10 mouse cellular contexts compared by ENCODE assay signal in genomic region chr2:74451578-74451977, GRCm38 (mm10).
DNase-seq lines count a peak whose midpoint lies in the region; ATAC-seq lines count a peak whose summit lies in the region.
"Had no signal": no experiment of that assay in that cellular context is flagged by ENCODE, and none has a peak within 500 bp of the region (broad histone marks: within the 10 kb centered on the region; RNA-seq: fewer than 3 reads in every experiment).

No protein-coding gene starts in this region.

- peak; percentile 75 for DNase-seq in embryo, embryonic 10 days (ENCODE audit: low spot score)
- peak; percentile 67 for DNase-seq in embryonic facial prominence, embryonic 10.5 days (ENCODE audit: low spot score)
- DNase-seq in lung, postnatal 25 days (ENCODE audit: low spot score), result peak; percentile 37
- peak; percentile 3 for DNase-seq in yolk sac, embryonic 10.5 days (ENCODE audit: low spot score)
- no peak for DNase-seq in adrenal gland, adult (ENCODE audit: inconsistent age in 2 of 2, low spot score in 1 of 2)
- no peak for DNase-seq in frontal cortex, postnatal 10 days (ENCODE audit: low spot score in 2 of 2)

- no peaks in the 10 kb centered on the region for H3K9me3 ChIP-seq in embryonic facial prominence, embryonic 10.5 days
- H3K9me3 ChIP-seq in hindbrain, embryonic 15.5 days, result no peaks in the 10 kb centered on the region

- no peaks in the 10 kb centered on the region; the same call in 1 of the 2 replicates for H3K27me3 ChIP-seq in embryonic facial prominence, embryonic 10.5 days (replicated peaks; ENCODE audit: low read depth, poor library complexity, severe bottlenecking)
- H3K27me3 ChIP-seq in hindbrain, embryonic 15.5 days, result no peaks in the 10 kb centered on the region

- no peak overlapping the region for H3K4me3 ChIP-seq in embryonic facial prominence, embryonic 10.5 days
- no peak overlapping the region for H3K4me3 ChIP-seq in hindbrain, embryonic 15.5 days
- H3K4me3 ChIP-seq: heart, adult 2 months; myocyte had no signal

- peak overlapping the region; percentile 41 for H3K4me2 ChIP-seq in hindbrain, embryonic 15.5 days

- no peak overlapping the region; the same call in 1 of the 2 replicates for H3K27ac ChIP-seq in embryonic facial prominence, embryonic 10.5 days (replicated peaks)
- H3K27ac ChIP-seq in hindbrain, embryonic 15.5 days (replicated peaks), result peak overlapping the region; percentile 62
- H3K27ac ChIP-seq: heart, adult 2 months had no signal

- peaks cover 21% of the 10 kb centered on the region for H3K4me1 ChIP-seq in embryonic facial prominence, embryonic 10.5 days
- peaks cover 26% of the 10 kb centered on the region for H3K4me1 ChIP-seq in hindbrain, embryonic 15.5 days (replicated peaks)

- WGBS in embryonic facial prominence, embryonic 10.5 days, result 26% methylated on average over 6 of the region's 6 CpGs
- 21% methylated on average over 6 of the region's 6 CpGs for WGBS in hindbrain, embryonic 15.5 days

- H3K36me3 ChIP-seq in embryonic facial prominence, embryonic 10.5 days (replicated peaks), result no peaks in the 10 kb centered on the region
- no peaks in the 10 kb centered on the region for H3K36me3 ChIP-seq in hindbrain, embryonic 15.5 days

- no peak overlapping the region for H3K9ac ChIP-seq in hindbrain, embryonic 15.5 days

- ATAC-seq in hindbrain, embryonic 15.5 days (ENCODE audit: low FRiP score, low read depth), result no peak
- ATAC-seq in erythroid progenitor cell, adult 5-6 weeks (replicated peaks; ENCODE audit: low FRiP score, poor library complexity, severe bottlenecking), result no peak

Comparison
In these comparisons a context has a peak if more than half of its experiments do, and no peak if none do; other contexts are left out.
1. DNase-seq: peak in embryo, embryonic 10 days (single experiment), embryonic facial prominence, embryonic 10.5 days (single experiment), lung, postnatal 25 days (single experiment) and yolk sac, embryonic 10.5 days (single experiment); none in adrenal gland, adult (0 of 2) and frontal cortex, postnatal 10 days (0 of 2).